Mouse (Mus musculus) embryonic facial prominence, embryonic 15.5 days (tissue): ENCODE results near the gene Wsb2. TPM values are rescaled to one million over a fixed set of nuclear protein-coding genes. Genes with fewer than 3 reads are reported as not detected.
"Not testable (repeated sequence)": the region's sequence is repeated elsewhere in the genome, so short reads cannot be mapped to it uniquely, and the experiment has no call there.

Source experiments
- ATAC-seq: fragments of 200-750 bp; cut with Nextera tagmentation; 2 replicates; pipeline ENCODE4 v1.8.0; 2017; ENCODE audit warnings: low read depth, moderate TSS enrichment; ENCODE audit not compliant: insufficient number of reproducible peaks, low FRiP score, low TSS enrichment
- H3K27ac ChIP-seq: fragments of 300-500 bp; sonication (generic); replicated peaks from 2 replicates; pipeline ENCODE4 v1.5.1; 2015; ENCODE audit warnings: mild to moderate bottlenecking, inconsistent platforms
- H3K27me3 ChIP-seq: fragments of 300-500 bp; sonication (generic); 2 replicates; pipeline ENCODE4 v1.6.1; 2015; ENCODE audit warnings: inconsistent platforms
- H3K36me3 ChIP-seq: fragments of 300-500 bp; sonication (generic); 2 replicates; pipeline ENCODE4 v1.6.1; 2015; ENCODE audit warnings: mild to moderate bottlenecking, inconsistent platforms
- H3K4me1 ChIP-seq: fragments of 300-500 bp; sonication (generic); 2 replicates; pipeline ENCODE4 v1.6.1; 2015; ENCODE audit warnings: inconsistent platforms
- H3K4me2 ChIP-seq: fragments of 300-500 bp; sonication (generic); replicated peaks from 2 replicates; pipeline ENCODE4 v1.6.1; 2015; ENCODE audit warnings: mild to moderate bottlenecking, inconsistent platforms
- H3K4me3 ChIP-seq: fragments of 300-500 bp; sonication (generic); replicated peaks from 2 replicates; pipeline ENCODE4 v1.5.1; 2015; ENCODE audit warnings: mild to moderate bottlenecking, inconsistent platforms
- H3K9ac ChIP-seq: fragments of 300-500 bp; sonication (generic); 2 replicates; pipeline ENCODE4 v1.6.1; 2015; ENCODE audit warnings: inconsistent platforms
- H3K9me3 ChIP-seq: fragments of 300-500 bp; sonication (generic); replicated peaks from 2 replicates; pipeline ENCODE4 v1.6.1; 2016; ENCODE audit warnings: inconsistent platforms
- WGBS: fragments of 180-500 bp; shearing (Covaris S2); methylation state at CpG from one replicate; pipeline ENCODE4 v1.1.7; 2015; 5-methylcytosine and 5-hydroxymethylcytosine counted together
- polyA plus RNA-seq: library from polyadenylated mRNA; unstranded; fragments of >200 nt; fragmentation: Nextera tagmentation; extraction: Ambion mirVana; gene quantifications from 2 replicates; pipeline ENCODE4 v1.2.1, GENCODE M21; 2015

Wsb2 gene
- polyA plus RNA-seq, 1 experiment from 2014 or later, result 80.3 TPM

DNA sequence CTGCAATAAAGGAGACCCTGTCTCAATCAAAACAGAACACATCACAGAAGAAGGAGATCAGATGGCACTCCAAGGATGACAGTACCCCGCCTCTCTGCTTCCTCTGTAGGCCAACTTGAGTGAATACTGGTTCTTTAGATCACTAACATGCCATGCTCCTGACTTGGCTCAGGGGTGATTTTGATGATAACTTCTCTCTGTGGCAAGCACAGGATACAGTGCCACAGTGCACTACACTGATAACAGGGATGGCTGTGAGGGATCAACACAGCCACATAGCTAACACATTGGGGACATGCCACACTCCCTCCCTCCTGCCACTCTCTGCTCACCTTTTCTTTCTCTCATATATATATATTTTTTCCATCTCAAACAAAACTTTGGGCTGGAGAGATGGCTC is 33.8 kb downstream of the Wsb2 start:
- Histone ChIP-seq H3K27me3 (no peaks in the 10 kb centered on the region), H3K4me3 (no peak overlapping the region), H3K4me1 (peaks cover 17% of the 10 kb centered on the region), H3K27ac (no peak overlapping the region), H3K36me3 (peaks cover 5% of the 10 kb centered on the region; the same call in 1 of the 2 replicates), H3K9me3 (no peaks in the 10 kb centered on the region), H3K4me2 (no peak overlapping the region), H3K9ac (no peak overlapping the region)
- no peak for ATAC-seq
- WGBS, result 86% methylated on average over 1 of the region's 1 CpGs

DNA sequence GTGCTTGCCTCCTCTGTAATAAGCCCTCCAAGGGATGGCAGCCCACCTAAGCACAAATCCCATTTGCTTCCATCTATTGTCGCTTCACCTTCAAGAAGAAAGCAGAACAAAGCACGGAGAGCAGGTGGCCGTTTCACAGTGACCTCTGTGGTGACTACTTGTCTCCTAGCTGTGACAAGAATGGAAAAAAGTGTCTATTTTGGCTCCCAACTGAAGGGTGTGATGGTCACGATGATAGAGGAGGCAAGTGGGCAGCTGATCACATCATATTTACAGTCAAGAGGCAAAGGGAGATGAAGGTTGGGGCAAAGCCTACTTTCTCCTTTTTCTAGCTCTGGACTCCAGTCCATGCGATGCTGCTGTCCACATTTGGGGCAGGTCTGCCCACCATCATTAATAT is 38.7 kb downstream of the Wsb2 start:
- Histone ChIP-seq H3K9ac (no peak overlapping the region), H3K4me2 (no peak overlapping the region), H3K9me3 (no peaks in the 10 kb centered on the region), H3K36me3 (no peaks in the 10 kb centered on the region), H3K4me1 (no peaks in the 10 kb centered on the region), H3K4me3 (no peak overlapping the region), H3K27ac (no peak overlapping the region), H3K27me3 (no peaks in the 10 kb centered on the region)
- ATAC-seq, result no peak
- WGBS, result 89% methylated on average over 5 of the region's 5 CpGs

DNA sequence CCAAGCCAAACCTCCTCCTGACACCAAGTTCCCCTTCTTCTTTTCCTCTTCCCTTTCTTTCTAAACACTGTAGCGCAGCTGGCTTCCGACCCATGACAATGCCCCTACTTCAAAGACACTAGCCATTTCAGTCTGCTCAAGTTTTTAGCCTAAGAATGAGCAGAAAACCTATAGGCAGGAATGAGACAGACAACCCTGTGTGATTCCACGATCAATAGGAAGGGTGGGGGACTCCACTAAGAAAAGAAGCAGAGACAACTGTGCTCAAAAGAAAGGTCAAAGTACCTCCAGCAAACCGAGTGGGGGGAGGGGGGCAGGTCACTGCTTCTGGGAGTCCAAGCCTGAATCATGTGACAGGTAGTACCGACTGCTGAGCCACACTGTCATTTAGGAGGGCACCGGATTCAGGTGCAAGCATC is 39.5 kb downstream of the Wsb2 start:
- 68% methylated on average over 6 of the region's 6 CpGs for whole genome bisulfite sequencing

DNA sequence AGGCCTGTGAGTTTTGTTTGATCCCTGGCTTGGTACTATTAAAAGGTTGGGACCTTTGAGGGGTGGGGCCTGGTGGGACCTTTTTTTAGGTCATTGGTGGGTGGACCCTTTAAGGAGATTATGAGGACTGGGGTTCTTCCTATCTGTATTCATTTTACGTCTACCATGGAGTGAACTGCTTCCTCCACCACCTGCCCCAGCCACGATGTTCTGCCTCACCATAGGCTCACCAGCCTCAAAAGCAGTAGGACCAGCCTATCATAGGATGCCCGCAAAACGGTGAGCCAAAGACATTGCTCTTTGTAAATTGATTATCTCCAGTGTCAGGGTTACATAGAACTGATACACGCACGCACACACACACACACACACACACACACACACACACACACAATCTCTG is 40.3 kb downstream of the Wsb2 start:
- H3K4me2 ChIP-seq, result no peak overlapping the region
- no peaks in the 10 kb centered on the region for H3K27me3 ChIP-seq
- H3K36me3 ChIP-seq, result no peaks in the 10 kb centered on the region
- 84% methylated on average over 6 of the region's 6 CpGs for WGBS
- no peak for ATAC-seq
- no peak overlapping the region for H3K4me3 ChIP-seq
- H3K4me1 ChIP-seq, result no peaks in the 10 kb centered on the region
- H3K9ac ChIP-seq, result no peak overlapping the region
- no peaks in the 10 kb centered on the region for H3K9me3 ChIP-seq
- H3K27ac ChIP-seq, result no peak overlapping the region

More for the DNA sequence above, 39.5 kb downstream of the Wsb2 start:
- H3K4me2 ChIP-seq, result no peak overlapping the region
- no peaks in the 10 kb centered on the region for H3K36me3 ChIP-seq
- H3K4me1 ChIP-seq, result no peaks in the 10 kb centered on the region
- H3K27ac ChIP-seq, result no peak overlapping the region
- no peaks in the 10 kb centered on the region for H3K9me3 ChIP-seq
- no peaks in the 10 kb centered on the region for H3K27me3 ChIP-seq
- no peak overlapping the region for H3K4me3 ChIP-seq
- no peak overlapping the region for H3K9ac ChIP-seq
- no peak for ATAC-seq

DNA sequence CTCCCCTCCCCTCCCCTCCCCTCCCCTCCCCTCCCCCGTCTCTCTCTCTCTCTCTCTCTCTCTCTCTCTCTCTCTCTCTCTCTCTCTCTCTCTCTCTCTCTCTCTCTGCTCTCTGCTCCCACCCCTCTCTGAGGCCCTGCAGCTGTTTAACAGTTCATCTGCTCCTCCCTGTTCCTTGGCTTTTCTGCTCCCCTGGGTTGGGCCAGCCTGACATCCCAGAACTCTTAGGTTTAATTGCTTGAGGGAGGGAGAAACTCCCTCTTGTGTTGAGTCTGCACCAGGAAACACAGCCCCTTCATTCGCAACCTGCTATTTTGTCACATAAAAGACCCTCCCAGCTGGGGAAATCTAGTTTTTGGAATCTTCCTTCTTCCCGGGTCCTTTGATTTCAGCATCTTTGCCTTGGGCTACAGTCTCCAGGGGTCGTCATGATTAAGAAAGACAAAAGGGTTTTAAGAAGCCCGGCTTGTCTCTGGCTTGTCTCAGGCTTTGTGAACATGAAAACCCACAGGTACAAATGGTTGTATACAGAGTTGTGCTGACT is 41.0 kb downstream of the Wsb2 start:
- no peaks in the 10 kb centered on the region for H3K36me3 ChIP-seq
- no peak overlapping the region for H3K4me2 ChIP-seq
- no peak overlapping the region for H3K4me3 ChIP-seq
- H3K9me3 ChIP-seq, result no peaks in the 10 kb centered on the region
- H3K4me1 ChIP-seq, result no peaks in the 10 kb centered on the region
- WGBS, result 13% methylated on average over 5 of the region's 5 CpGs
- no peak overlapping the region for H3K27ac ChIP-seq
- no peak for ATAC-seq
- H3K9ac ChIP-seq, result no peak overlapping the region
- no peaks in the 10 kb centered on the region for H3K27me3 ChIP-seq

DNA sequence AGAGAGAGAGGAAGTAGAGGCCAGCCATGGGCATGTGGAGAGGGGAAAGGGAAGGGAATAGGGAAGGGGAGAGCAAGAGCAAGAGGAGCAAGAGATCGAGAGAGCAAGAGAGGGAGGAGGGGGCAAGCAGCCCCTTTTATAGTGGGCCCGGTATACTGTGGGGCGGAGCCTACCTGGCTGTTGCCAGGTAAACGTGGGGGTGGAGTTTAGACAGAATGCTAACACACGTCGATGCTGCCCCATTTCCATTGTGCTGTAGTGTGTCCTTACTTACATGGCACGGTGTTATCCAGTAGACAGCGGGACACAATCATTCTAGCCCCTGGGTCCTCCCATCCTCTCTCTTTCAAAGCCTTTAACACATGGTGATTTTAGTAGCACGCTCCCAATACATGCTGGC is 42.2 kb downstream of the Wsb2 start:
- H3K27ac ChIP-seq, result no peak overlapping the region
- peak; percentile 24; the same call in 1 of the 2 replicates for ATAC-seq
- H3K9ac ChIP-seq, result no peak overlapping the region
- no peak overlapping the region for H3K4me3 ChIP-seq
- 73% methylated on average over 9 of the region's 9 CpGs for WGBS
- no peaks in the 10 kb centered on the region for H3K27me3 ChIP-seq
- H3K9me3 ChIP-seq, result no peaks in the 10 kb centered on the region
- H3K4me1 ChIP-seq, result no peaks in the 10 kb centered on the region
- H3K36me3 ChIP-seq, result no peaks in the 10 kb centered on the region
- no peak overlapping the region for H3K4me2 ChIP-seq

DNA sequence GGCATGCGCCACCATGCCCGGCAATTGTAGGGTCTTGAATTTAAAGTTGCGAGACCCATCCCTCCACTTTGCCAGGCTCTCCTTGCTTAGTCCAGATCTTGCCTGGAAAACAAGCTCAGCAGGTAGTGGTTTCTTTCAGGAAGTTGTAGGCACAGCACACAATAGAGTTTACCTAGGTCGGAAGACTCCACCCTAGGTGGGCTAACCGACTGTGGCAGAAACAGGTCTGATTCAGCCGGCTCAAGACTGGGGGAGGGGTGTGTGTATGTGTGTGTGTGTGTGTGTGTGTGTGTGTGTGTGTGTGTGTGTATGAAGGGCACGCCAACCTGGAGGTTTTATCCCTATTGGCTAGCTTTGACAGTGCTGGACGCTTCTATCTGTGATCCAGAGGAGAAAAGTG is 46.5 kb downstream of the Wsb2 start:
- Histone ChIP-seq H3K9ac (no peak overlapping the region), H3K4me3 (no peak overlapping the region), H3K27me3 (no peaks in the 10 kb centered on the region), H3K36me3 (no peaks in the 10 kb centered on the region), H3K27ac (no peak overlapping the region), H3K9me3 (no peaks in the 10 kb centered on the region), H3K4me1 (no peaks in the 10 kb centered on the region), H3K4me2 (no peak overlapping the region)
- ATAC-seq, result no peak
- 84% methylated on average over 8 of the region's 8 CpGs for WGBS

DNA sequence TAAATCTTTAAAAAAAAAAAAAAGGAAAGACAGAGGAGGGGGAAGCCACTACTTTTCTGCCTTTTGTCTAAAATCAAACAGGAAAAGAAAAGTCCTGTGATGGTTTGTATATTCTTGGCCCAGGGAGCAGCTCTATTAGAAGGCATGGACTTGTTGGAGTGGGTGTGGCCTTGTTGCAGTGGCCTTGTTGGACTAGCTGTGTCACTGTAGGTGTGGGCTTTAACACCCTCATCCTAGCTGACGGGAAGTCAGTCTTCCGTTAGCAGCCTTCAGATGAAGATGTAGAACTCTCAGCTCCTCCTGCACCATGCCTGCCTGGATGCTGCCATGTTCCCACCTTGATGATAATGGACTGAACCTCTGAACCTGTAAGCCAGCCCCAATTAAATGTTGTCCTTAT is 47.6 kb downstream of the Wsb2 start:
- not testable (repeated sequence) for H3K9ac ChIP-seq, H3K4me2 ChIP-seq, H3K27ac ChIP-seq, H3K27me3 ChIP-seq, H3K36me3 ChIP-seq, H3K9me3 ChIP-seq, ATAC-seq, H3K4me3 ChIP-seq, H3K4me1 ChIP-seq
- 88% methylated on average over 2 of the region's 2 CpGs for WGBS

DNA sequence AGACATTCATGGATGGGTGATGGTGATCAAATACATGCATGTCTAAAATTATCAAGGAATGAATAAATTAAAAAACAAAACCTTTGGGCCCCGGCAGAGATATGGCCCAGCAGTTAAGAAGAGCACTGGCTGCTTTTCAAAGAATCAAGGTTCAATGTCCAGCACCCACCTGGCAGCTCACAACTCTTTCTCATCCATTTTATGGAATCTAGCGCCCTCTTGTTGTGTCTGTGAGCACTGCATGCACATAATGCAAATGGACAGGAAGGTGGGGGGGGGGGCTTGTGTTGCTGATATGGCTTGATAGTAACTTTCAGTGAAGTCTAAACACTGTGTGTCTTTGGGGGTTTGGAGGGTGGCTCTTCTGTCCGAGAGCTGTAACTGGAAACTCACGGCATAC is 51.1 kb downstream of the Wsb2 start:
- Histone ChIP-seq H3K27me3 (peaks cover 22% of the 10 kb centered on the region), H3K4me3 (no peak overlapping the region), H3K9me3 (no peaks in the 10 kb centered on the region), H3K4me2 (no peak overlapping the region), H3K9ac (no peak overlapping the region), H3K4me1 (peaks cover 1% of the 10 kb centered on the region), H3K27ac (no peak overlapping the region), H3K36me3 (no peaks in the 10 kb centered on the region)
- ATAC-seq, result no peak
- 63% methylated on average over 4 of the region's 4 CpGs for WGBS

DNA sequence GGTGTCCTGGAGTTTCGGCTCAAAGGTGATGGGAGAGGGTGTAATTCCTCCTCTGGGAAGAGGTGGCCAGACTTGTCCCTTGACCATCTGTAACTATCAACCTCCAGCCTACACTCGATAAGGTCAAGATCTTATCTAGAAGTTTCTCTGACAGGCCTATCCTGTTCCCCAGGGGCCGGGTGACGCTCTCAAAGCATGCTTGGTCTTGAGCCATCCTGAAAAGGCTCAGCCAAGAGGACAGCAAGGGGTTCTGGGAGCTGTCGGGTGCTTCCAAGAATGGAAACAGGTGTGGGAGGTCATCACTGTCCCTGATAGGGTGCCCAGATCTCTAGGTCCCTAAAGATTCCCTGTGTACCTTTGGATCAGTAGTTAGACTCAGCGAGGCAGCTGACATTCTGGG is 52.3 kb downstream of the Wsb2 start:
- H3K4me2 ChIP-seq, result no peak overlapping the region
- H3K9ac ChIP-seq, result no peak overlapping the region
- no peak overlapping the region for H3K4me3 ChIP-seq
- H3K27me3 ChIP-seq, result peaks cover 33% of the 10 kb centered on the region
- H3K36me3 ChIP-seq, result no peaks in the 10 kb centered on the region
- peaks cover 10% of the 10 kb centered on the region for H3K4me1 ChIP-seq
- no peak overlapping the region for H3K27ac ChIP-seq
- WGBS, result 62% methylated on average over 6 of the region's 6 CpGs
- ATAC-seq, result no peak
- H3K9me3 ChIP-seq, result no peaks in the 10 kb centered on the region

DNA sequence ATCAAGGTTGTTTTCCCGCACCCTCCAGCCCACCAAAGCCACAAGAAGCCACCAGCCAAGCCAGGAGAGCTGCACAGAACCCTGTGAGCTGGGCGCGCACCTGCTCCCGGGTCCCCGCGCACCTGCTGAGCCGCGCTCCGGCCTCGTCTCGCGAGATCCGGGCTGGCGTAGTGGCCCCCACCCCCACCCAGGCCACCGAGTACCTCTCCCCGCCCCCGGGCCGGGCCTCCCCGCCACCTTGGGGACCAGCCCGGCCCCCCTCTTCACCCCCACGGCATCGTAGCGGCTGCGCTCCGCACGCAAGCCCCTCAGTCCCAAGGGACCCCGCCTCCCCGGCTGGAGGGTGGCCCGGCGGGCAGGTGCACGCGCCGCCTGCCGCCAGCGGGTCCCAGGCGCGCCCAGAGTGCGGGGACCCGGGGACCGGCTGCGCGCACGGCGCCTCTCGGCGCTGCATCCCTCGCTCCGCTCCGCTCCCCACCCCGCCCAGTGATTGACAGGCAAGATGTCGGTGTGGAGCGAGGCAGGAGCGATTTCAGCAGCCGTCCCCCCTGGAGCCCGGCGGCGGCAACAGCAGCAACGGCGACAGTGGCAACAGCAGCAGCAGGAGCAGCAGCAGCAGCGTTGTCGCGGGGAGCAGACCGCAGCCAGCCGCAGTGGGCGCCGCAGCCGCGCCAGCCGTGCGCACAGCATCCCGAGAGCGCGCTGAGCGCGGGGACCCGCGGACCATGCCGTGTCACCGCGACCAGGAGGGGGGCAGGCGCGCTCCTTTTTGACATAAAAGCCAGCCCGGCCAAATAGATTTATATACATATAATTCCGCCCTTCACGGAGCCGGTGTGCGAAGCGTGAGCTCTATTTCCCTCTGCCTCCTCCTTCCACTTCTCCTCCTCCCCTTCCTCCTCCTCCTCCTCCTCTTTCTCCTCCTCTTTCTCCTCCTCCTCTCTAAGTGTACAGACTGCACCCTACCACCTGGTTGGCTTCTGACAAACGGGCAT is 56.7 kb downstream of the Wsb2 start, which contains the start of gene Ksr2:
Gene Ksr2 (plus strand): TSS at position 494 of the 995 bp plus-strand sequence.
- H3K27ac ChIP-seq, result no peak within 1 kb of the TSS
- no peak within 1 kb of the TSS; the same call in 1 of the 2 replicates for H3K9ac ChIP-seq
- H3K27me3 ChIP-seq, result peaks cover 59% of the 10 kb centered on the region
- H3K4me1 ChIP-seq, result peaks cover 14% of the 10 kb centered on the region
- under 1% methylated on average over 88 of the region's 89 CpGs for WGBS
- peak within 1 kb of the TSS; percentile 98 for H3K4me2 ChIP-seq
- peak; percentile 80 for ATAC-seq
- H3K4me3 ChIP-seq, result peak within 1 kb of the TSS; percentile 58
- H3K36me3 ChIP-seq, result no peaks in the 10 kb centered on the region
- no peaks in the 10 kb centered on the region for H3K9me3 ChIP-seq
